Mouse (Mus musculus) brain, adult 2 months (tissue): Measurements from ENCODE around the gene Rbm46.

Source experiments
- DNase-seq: peaks from one replicate; pipeline ENCODE4 v3.0.0; 2011; ENCODE audit warnings: low read depth, low spot score

Gene Rbm46

GRCm38 (mm10) chr3:82791663-82792062 lies 84.6 kb downstream of the Rbm46 start:
- DNase-seq: peak; percentile 39
